ENCODE assay signal across 8 mouse cellular contexts in genomic region chr7:19344938-19345471, GRCm38 (mm10). TPM values are rescaled to one million over a fixed set of nuclear protein-coding genes. Genes with fewer than 3 reads are reported as not detected.
DNase-seq lines count a peak whose midpoint lies in the region; ATAC-seq and TF ChIP-seq lines count a peak whose summit lies in the region.

No protein-coding gene starts in this region.

- peaks cover 29% of the 10 kb centered on the region for H3K4me1 ChIP-seq in erythroblast, embryonic 14.5 days (ENCODE audit: control insufficient read depth)
- H3K4me1 ChIP-seq in heart, embryonic 13.5 days: peaks cover 50% of the 10 kb centered on the region
- peaks cover 50% of the 10 kb centered on the region for H3K4me1 ChIP-seq in liver, embryonic 12.5 days
- H3K4me1 ChIP-seq in stomach, embryonic 15.5 days: peaks cover 28% of the 10 kb centered on the region

- WGBS in heart, embryonic 13.5 days: under 1% methylated on average over 31 of the region's 31 CpGs
- under 1% methylated on average over 31 of the region's 31 CpGs for WGBS in liver, embryonic 12.5 days (ENCODE audit: insufficient replicate concordance)
- under 1% methylated on average over 31 of the region's 31 CpGs for WGBS in stomach, embryonic 15.5 days

- H3K79me3 ChIP-seq in C2C12 (ENCODE audit: low read depth): peaks cover 10% of the 10 kb centered on the region

- DNase-seq in brain, embryonic 14.5 days (ENCODE audit: low read depth): peak; percentile 98
- peak; percentile 98 for DNase-seq in kidney, postnatal 10 days
- peak; percentile 92 to 98 for DNase-seq in natural killer cell, adult 2 months (ENCODE audit: low spot score in 2 of 2)

- peak overlapping the region; percentile 83 for H3ac ChIP-seq in C2C12 (ENCODE audit: control insufficient read depth, insufficient read length, low read depth)

- peak; percentile 93 for ATAC-seq in heart, embryonic 13.5 days (ENCODE audit: extremely low read depth, insufficient number of reproducible peaks, low FRiP score, low TSS enrichment)
- peak; percentile 94 for ATAC-seq in liver, embryonic 12.5 days
- peak; percentile 95 for ATAC-seq in stomach, embryonic 15.5 days (ENCODE audit: insufficient read depth, low FRiP score, low read depth)

- H3K27ac ChIP-seq in heart, embryonic 13.5 days (replicated peaks): peak overlapping the region; percentile 78
- H3K27ac ChIP-seq in liver, embryonic 12.5 days: peak overlapping the region; percentile 45; the same call in 1 of the 2 replicates
- H3K27ac ChIP-seq in stomach, embryonic 15.5 days: peak overlapping the region; percentile 86

- H3K4me3 ChIP-seq in C2C12 (ENCODE audit: insufficient read depth, poor library complexity, severe bottlenecking): peak overlapping the region; percentile 46
- H3K4me3 ChIP-seq in erythroblast, embryonic 14.5 days (replicated peaks): peak overlapping the region; percentile 67
- peak overlapping the region; percentile 75 for H3K4me3 ChIP-seq in heart, embryonic 13.5 days
- peak overlapping the region; percentile 67 for H3K4me3 ChIP-seq in liver, embryonic 12.5 days
- peak overlapping the region; percentile 60 for H3K4me3 ChIP-seq in stomach, embryonic 15.5 days (replicated peaks)

- TF ChIP-seq POLR2A in brain, embryonic 14.5 days (IDR thresholded peaks at IDR 0.05; ENCODE audit: borderline replicate concordance, extremely low read depth, insufficient read depth, insufficient read length, poor library complexity, severe bottlenecking): peak; percentile 31; the same call in 1 of the 2 replicates

- H3K36me3 ChIP-seq in C2C12 (ENCODE audit: control insufficient read depth, insufficient read depth): peaks cover 6% of the 10 kb centered on the region
- H3K36me3 ChIP-seq in erythroblast, embryonic 14.5 days (ENCODE audit: control insufficient read depth): no peaks in the 10 kb centered on the region; the same call in 1 of the 2 replicates
- H3K36me3 ChIP-seq in heart, embryonic 13.5 days: peaks cover 33% of the 10 kb centered on the region
- H3K36me3 ChIP-seq in liver, embryonic 12.5 days: peaks cover 18% of the 10 kb centered on the region
- H3K36me3 ChIP-seq in stomach, embryonic 15.5 days: no peaks in the 10 kb centered on the region

- peak overlapping the region; percentile 85 for H3K9ac ChIP-seq in heart, embryonic 13.5 days
- peak overlapping the region; percentile 69 for H3K9ac ChIP-seq in liver, embryonic 12.5 days
- H3K9ac ChIP-seq in stomach, embryonic 15.5 days: peak overlapping the region; percentile 32; the same call in 1 of the 2 replicates

- H3K27me3 ChIP-seq in C2C12 (ENCODE audit: control insufficient read depth, insufficient read depth, insufficient read length): no peaks in the 10 kb centered on the region
- H3K27me3 ChIP-seq in erythroblast, embryonic 14.5 days (ENCODE audit: control insufficient read depth): peaks cover 47% of the 10 kb centered on the region
- H3K27me3 ChIP-seq in heart, embryonic 13.5 days (replicated peaks): peaks cover 5% of the 10 kb centered on the region; the same call in 1 of the 2 replicates
- H3K27me3 ChIP-seq in liver, embryonic 12.5 days (replicated peaks): peaks cover 45% of the 10 kb centered on the region
- peaks cover 3% of the 10 kb centered on the region; the same call in 1 of the 2 replicates for H3K27me3 ChIP-seq in stomach, embryonic 15.5 days (replicated peaks)

- H3K9me3 ChIP-seq in erythroblast, embryonic 14.5 days (ENCODE audit: control insufficient read depth, low read length): no peaks in the 10 kb centered on the region
- H3K9me3 ChIP-seq in heart, embryonic 13.5 days: no peaks in the 10 kb centered on the region
- no peaks in the 10 kb centered on the region for H3K9me3 ChIP-seq in liver, embryonic 12.5 days (replicated peaks)
- no peaks in the 10 kb centered on the region for H3K9me3 ChIP-seq in stomach, embryonic 15.5 days

- no peak for TF ChIP-seq CTCF in C2C12 (IDR thresholded peaks at IDR 0.05; ENCODE audit: control insufficient read depth, insufficient read depth, insufficient read length)
- TF ChIP-seq CTCF in brain, embryonic 14.5 days (IDR thresholded peaks at IDR 0.05; ENCODE audit: borderline replicate concordance, extremely low read depth, insufficient read depth, insufficient read length): no peak

- peaks cover 20% of the 10 kb centered on the region for H3K79me2 ChIP-seq in C2C12 (ENCODE audit: control insufficient read depth, insufficient read depth)

- H3K4me2 ChIP-seq in heart, embryonic 13.5 days: peak overlapping the region; percentile 86
- peak overlapping the region; percentile 85 for H3K4me2 ChIP-seq in liver, embryonic 12.5 days
- H3K4me2 ChIP-seq in stomach, embryonic 15.5 days: peak overlapping the region; percentile 84

TF ChIP-seq in C2C12, 6 proteins besides CTCF, POLR2A, EP300 and RAD21:
- TF ChIP-seq MAX (IDR thresholded peaks at IDR 0.05) (no peak), USF1 (IDR thresholded peaks at IDR 0.05; ENCODE audit: low read depth) (no peak)

RNA-seq across cellular contexts. Expression of gene Ercc1, which starts 0.4 kb away (rescaled TPM):
- 151 TPM for polyA plus RNA-seq in C2C12 (2012; fragmentation: generic; extraction: Trizol)
- 65.1 and 81.9 TPM in 2 replicates for polyA plus RNA-seq in brain, embryonic 14.5 days (2012; rRNA removed)
- 3.4 and 3.6 TPM in 2 replicates for polyA plus RNA-seq in erythroblast, embryonic 14.5 days (2012)
- polyA plus RNA-seq in heart, embryonic 13.5 days (2015; fragmentation: Nextera tagmentation; extraction: Ambion mirVana): 62.6 and 62.7 TPM in 2 replicates
- polyA plus RNA-seq in liver, embryonic 12.5 days (2016; fragmentation: Nextera tagmentation; extraction: Ambion mirVana): 25.8 and 31.5 TPM in 2 replicates
- polyA plus RNA-seq in stomach, embryonic 15.5 days (2015; fragmentation: Nextera tagmentation; extraction: Ambion mirVana): 63.7 and 66.5 TPM in 2 replicates

RNA-seq across cellular contexts. Expression of gene Cd3eap, which starts 14.3 kb away (rescaled TPM):
- 25.6 TPM for polyA plus RNA-seq in C2C12 (2012; fragmentation: generic; extraction: Trizol)
- polyA plus RNA-seq in brain, embryonic 14.5 days (2012; rRNA removed): 11.9 and 12.7 TPM in 2 replicates
- 0.70 and 0.83 TPM in 2 replicates for polyA plus RNA-seq in erythroblast, embryonic 14.5 days (2012)
- 17.4 and 19.8 TPM in 2 replicates for polyA plus RNA-seq in heart, embryonic 13.5 days (2015; fragmentation: Nextera tagmentation; extraction: Ambion mirVana)
- 19.5 and 19.9 TPM in 2 replicates for polyA plus RNA-seq in liver, embryonic 12.5 days (2016; fragmentation: Nextera tagmentation; extraction: Ambion mirVana)
- 24.9 and 26.1 TPM in 2 replicates for polyA plus RNA-seq in stomach, embryonic 15.5 days (2015; fragmentation: Nextera tagmentation; extraction: Ambion mirVana)

RNA-seq across cellular contexts. Expression of gene Ppp1r13l, which starts 14.5 kb away (rescaled TPM):
- 21.5 TPM for polyA plus RNA-seq in C2C12 (2012; fragmentation: generic; extraction: Trizol)
- polyA plus RNA-seq in brain, embryonic 14.5 days (2012; rRNA removed): 8.2 and 8.9 TPM in 2 replicates
- polyA plus RNA-seq in erythroblast, embryonic 14.5 days (2012): 0.96 and 1.0 TPM in 2 replicates
- polyA plus RNA-seq in heart, embryonic 13.5 days (2015; fragmentation: Nextera tagmentation; extraction: Ambion mirVana): 12.8 and 13.0 TPM in 2 replicates
- polyA plus RNA-seq in liver, embryonic 12.5 days (2016; fragmentation: Nextera tagmentation; extraction: Ambion mirVana): 1.7 and 1.9 TPM in 2 replicates
- 7.8 and 8.9 TPM in 2 replicates for polyA plus RNA-seq in stomach, embryonic 15.5 days (2015; fragmentation: Nextera tagmentation; extraction: Ambion mirVana)

RNA-seq across cellular contexts. Expression of gene Fosb, which starts 35.2 kb away (rescaled TPM):
- polyA plus RNA-seq in C2C12 (2012; fragmentation: generic; extraction: Trizol): 1.4 TPM
- 0.19 and 0.23 TPM in 2 replicates for polyA plus RNA-seq in brain, embryonic 14.5 days (2012; rRNA removed)
- polyA plus RNA-seq in erythroblast, embryonic 14.5 days (2012): 7.8 and 8.8 TPM in 2 replicates
- polyA plus RNA-seq in heart, embryonic 13.5 days (2015; fragmentation: Nextera tagmentation; extraction: Ambion mirVana): 0.14 and 0.16 TPM in 2 replicates
- polyA plus RNA-seq in liver, embryonic 12.5 days (2016; fragmentation: Nextera tagmentation; extraction: Ambion mirVana): 0.04 and 0.05 TPM in 2 replicates
- polyA plus RNA-seq in stomach, embryonic 15.5 days (2015; fragmentation: Nextera tagmentation; extraction: Ambion mirVana): 0.12 and 0.17 TPM in 2 replicates

RNA-seq across cellular contexts. Expression of gene Ercc2, which starts 36.8 kb away (rescaled TPM):
- polyA plus RNA-seq in C2C12 (2012; fragmentation: generic; extraction: Trizol): 9.7 TPM
- polyA plus RNA-seq in brain, embryonic 14.5 days (2012; rRNA removed): 81.7 and 106 TPM in 2 replicates
- 1.4 and 1.6 TPM in 2 replicates for polyA plus RNA-seq in erythroblast, embryonic 14.5 days (2012)
- 11.8 and 12.2 TPM in 2 replicates for polyA plus RNA-seq in heart, embryonic 13.5 days (2015; fragmentation: Nextera tagmentation; extraction: Ambion mirVana)
- polyA plus RNA-seq in liver, embryonic 12.5 days (2016; fragmentation: Nextera tagmentation; extraction: Ambion mirVana): 9.9 and 10.9 TPM in 2 replicates
- 13.5 and 14.8 TPM in 2 replicates for polyA plus RNA-seq in stomach, embryonic 15.5 days (2015; fragmentation: Nextera tagmentation; extraction: Ambion mirVana)

Comparison
In these comparisons a context has a peak if more than half of its experiments do, and no peak if none do; other contexts are left out.
1. Peak in every context shown above with its lines: DNase-seq, ATAC-seq, H3K4me3 ChIP-seq and H3K27ac ChIP-seq.
2. H3K9ac ChIP-seq: peak in every context shown above with its lines; median percentile 85 in heart, embryonic 13.5 days; 69 in liver, embryonic 12.5 days; 32 in stomach, embryonic 15.5 days.